Mouse (Mus musculus): ENCODE measurements at regions not wholly inside any gene's neighbourhood (a gene's known extent, or its start where the extent isn't known, plus 50 kb on each side); places are given as distances from the start of the nearest gene placed in this dataset.

GRCm38 (mm10) chr6:43021967-43022366 is 73.1 kb downstream of the Olfr444 start:
- peak in 1 of 2 experiments; percentile 50 for DNase-seq (ENCODE audit: low spot score in 2 of 2)
